Mouse (Mus musculus) G1E (cell line): Measurements from ENCODE around the gene Kif3b.

Experiments
- CTCF ChIP-seq: IDR thresholded peaks from 2 replicates; pipeline ENCODE4 v1.5.1; 2012; ENCODE audit warnings: low read depth, low read length, inconsistent platforms, mixed read lengths
- GATA1 ChIP-seq: IDR thresholded peaks from 2 replicates; pipeline ENCODE4 v1.6.1; 2012; ENCODE audit warnings: borderline replicate concordance, low read length, inconsistent platforms, mixed read lengths
- GATA2 ChIP-seq: IDR thresholded peaks from 2 replicates; pipeline ENCODE4 v1.6.1; 2012; ENCODE audit warnings: low read depth, low read length, inconsistent platforms, borderline replicate concordance
- POLR2AphosphoS5 ChIP-seq: IDR thresholded peaks from 2 replicates; pipeline ENCODE4 v1.6.1; 2012; ENCODE audit warnings: low read depth, low read length, inconsistent platforms; ENCODE audit not compliant: insufficient replicate concordance
- TAL1 ChIP-seq: conservative IDR thresholded peaks from 2 replicates; pipeline ENCODE4 v1.6.1; 2012; ENCODE audit warnings: low read depth, low read length, inconsistent platforms, mixed read lengths

GRCm38 (mm10) chr2:153346221-153347182 is 55.3 kb downstream of the Kif3b start:
- TF ChIP-seq CTCF, result no peak
- TF ChIP-seq GATA1, result no peak
- no peak for TF ChIP-seq POLR2AphosphoS5
- TF ChIP-seq TAL1, result no peak
- no peak for TF ChIP-seq GATA2
